Mouse (Mus musculus) bone marrow, adult 2 months (tissue): ENCODE results near the gene Abcc10.

Source experiments
- CTCF ChIP-seq: fragments of 200-500 bp; IDR thresholded peaks from 2 replicates; pipeline ENCODE4 v1.5.1; 2011; ENCODE audit warnings: low read length, control low read depth; ENCODE audit not compliant: control insufficient read depth, insufficient read depth
- POLR2A ChIP-seq: fragments of 200-500 bp; IDR thresholded peaks from 2 replicates; pipeline ENCODE4 v1.6.1; 2011; ENCODE audit warnings: low read depth, mild to moderate bottlenecking, control low read depth, low read length, borderline replicate concordance; ENCODE audit not compliant: control insufficient read depth

- TF ChIP-seq CTCF (no peak), POLR2A (no peak)
Observed at GRCm38 (mm10) chr17:46275034-46275433, 53.1 kb downstream of the Abcc10 start.
